Mouse (Mus musculus) ES-CJ7 (cell line): ENCODE measurements around the gene Bloc1s6.

Experiments
- DNase-seq: peaks from one replicate; pipeline ENCODE4 v3.0.0; 2011; ENCODE audit warnings: low read depth, low spot score

Gene Bloc1s6

GRCm38 (mm10) chr2:122765071-122765793 is 26.9 kb downstream of the Bloc1s6 start, which contains the start of gene Sqor:
Sqor (plus strand) TSS chr2:122765237.
- DNase-seq: no peak

GRCm38 (mm10) chr2:122765794-122766145 is 27.5 kb downstream of the Bloc1s6 start:
- DNase-seq: no peak

- DNase-seq: no peak
Measured at GRCm38 (mm10) chr2:122771002-122771401, 32.7 kb downstream of the Bloc1s6 start.

- no peak for DNase-seq
Measured at GRCm38 (mm10) chr2:122772899-122773298, 34.6 kb downstream of the Bloc1s6 start.

GRCm38 (mm10) chr2:122775491-122775890 is 37.2 kb downstream of the Bloc1s6 start:
- DNase-seq: no peak

DNA sequence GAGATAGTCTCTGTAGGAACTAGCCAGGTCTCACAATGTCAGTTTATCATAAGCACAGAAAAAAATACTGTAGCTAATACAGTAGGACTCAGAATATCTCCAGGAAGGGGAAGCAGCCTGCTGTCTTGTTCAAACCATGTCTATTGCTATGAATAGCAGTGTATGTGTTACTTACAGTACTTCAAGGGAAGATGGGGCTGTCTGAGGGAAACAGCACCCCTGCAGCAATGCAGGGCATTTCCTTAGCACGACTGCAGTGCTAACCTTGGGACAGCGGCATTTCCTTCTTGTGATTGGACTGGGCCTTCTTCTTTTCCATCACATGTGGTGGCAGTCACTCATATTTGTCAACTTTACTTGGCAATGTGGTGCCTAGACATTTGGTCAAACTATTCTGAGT is 38.5 kb downstream of the Bloc1s6 start:
- DNase-seq: no peak

DNA sequence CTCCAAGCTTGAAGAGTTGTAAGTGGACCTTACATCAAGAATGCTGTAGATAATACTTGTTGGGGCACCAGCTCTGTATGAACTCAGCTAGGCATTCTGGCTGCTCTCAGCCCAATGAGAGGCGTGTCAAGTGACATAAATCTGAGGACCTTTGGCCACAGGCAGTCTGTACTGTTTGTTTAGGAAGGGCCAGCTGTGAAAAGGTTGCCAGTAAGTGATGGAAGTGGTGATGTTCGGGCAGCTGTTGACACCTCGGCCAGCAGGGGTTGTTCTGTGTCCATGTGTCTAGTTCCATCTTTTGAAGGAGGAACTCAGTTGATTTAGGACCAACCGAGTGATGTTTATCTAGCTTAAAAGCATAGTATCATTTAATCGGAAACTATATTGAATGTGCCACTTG is 41.7 kb downstream of the Bloc1s6 start:
- DNase-seq: no peak

GRCm38 (mm10) chr2:122780447-122780846 is 42.1 kb downstream of the Bloc1s6 start:
- DNase-seq: no peak

DNA sequence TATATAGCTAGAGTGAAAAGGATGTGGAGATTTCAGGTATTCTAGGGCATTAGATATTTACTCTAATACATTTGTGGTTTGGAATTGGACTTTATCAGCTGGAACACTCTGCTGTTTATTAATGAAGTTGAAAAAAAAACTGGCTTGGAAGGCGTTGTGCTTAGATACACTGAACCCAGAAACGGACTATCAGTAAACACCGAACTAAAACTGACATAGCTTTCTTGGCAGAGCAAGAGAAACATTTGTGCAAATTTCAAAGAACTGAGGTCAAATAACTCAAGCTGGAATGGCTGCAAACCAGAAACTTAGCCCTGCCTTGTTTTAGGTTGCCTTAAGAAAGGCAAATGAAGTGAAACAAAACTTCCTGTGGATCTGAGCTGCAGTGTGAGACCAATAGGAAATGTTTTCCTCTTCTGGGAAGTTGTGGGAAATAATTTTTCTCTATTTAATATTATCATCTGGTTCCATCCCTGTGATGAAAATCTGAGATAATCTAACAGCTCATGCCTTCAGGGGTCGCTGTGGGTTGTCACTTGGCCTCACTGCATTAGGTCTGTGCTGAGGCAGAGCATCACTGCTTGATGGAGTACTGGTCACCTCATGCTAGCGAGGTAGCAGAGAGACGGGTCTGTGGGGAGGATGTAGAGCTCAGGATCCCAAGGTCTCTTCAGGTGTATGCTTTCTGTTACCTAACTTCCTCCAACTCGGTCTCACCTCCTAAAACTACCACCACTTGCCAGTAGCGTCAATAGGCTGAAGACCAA is 43.5 kb downstream of the Bloc1s6 start:
- no peak for DNase-seq

- DNase-seq: no peak
Measured at GRCm38 (mm10) chr2:122783730-122784129, 45.4 kb downstream of the Bloc1s6 start.

DNA sequence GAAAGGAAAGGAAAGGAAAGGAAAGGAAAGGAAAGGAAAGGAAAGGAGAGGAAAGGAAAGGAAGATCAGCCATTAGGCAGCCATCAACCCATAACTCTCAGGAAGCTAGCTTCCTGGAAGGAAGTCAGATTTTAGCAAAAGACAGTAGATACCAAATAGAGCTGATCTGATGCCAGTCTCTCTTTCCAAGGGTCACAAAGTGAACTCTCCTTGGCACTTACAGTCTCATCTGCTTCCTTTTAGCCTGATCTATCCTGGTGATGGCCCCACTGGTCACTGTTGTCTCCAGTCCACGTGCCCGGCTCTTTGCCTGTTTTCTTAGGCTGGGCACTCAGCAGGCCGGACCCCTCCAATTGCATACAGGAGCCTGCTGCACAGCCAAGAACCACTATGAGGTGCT is 46.4 kb downstream of the Bloc1s6 start:
- DNase-seq: no peak

GRCm38 (mm10) chr2:122786167-122786566 is 47.9 kb downstream of the Bloc1s6 start:
- DNase-seq: no peak

DNA sequence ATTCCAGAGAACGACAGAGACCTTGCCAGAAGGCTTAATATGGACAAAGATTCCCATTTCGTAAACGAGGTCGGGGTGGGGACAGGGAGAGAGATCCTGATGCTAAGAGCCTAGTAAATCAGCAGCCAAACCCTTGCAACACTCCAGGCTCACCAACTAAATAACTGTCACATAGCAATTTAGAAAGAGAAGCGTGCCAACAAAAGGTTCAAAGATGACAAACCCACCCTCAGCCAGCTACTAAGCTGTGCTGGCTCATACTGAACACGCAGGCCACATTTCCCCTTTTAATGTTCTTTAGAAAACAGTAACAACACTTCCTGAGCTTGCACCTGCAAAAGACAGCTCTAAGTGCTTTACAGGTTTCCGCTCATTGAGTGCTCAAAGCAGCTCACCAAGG is 51.0 kb downstream of the Bloc1s6 start:
- no peak for DNase-seq

DNA sequence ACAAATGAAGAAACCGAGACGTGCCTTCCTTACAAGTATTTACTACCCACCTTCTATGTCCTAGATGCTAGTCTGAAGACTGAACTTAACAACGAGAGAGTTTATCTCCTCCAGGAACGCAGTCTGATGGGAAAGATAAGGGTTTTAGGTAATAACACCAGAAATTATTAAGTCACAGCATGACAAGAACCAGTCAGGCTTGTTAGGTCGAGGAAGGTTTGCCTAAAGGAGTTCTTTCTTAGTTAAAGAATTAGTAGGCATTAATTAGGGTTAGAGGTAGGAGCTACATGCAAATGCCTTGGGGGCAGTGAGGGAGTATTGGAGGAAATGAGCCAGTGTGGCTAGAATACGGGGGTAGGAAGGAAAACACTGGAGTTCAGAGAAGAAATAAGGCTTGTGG is 51.4 kb downstream of the Bloc1s6 start:
- DNase-seq: no peak
